Mouse (Mus musculus): ENCODE measurements around the gene Dnajb2.

GRCm38 (mm10) chr1:75254625-75255013 lies 18.4 kb downstream of the Dnajb2 start:
- TF ChIP-seq POLR2A (IDR thresholded peaks at IDR 0.05; ENCODE audit: low read depth, low read length) (no peak), CTCF (IDR thresholded peaks at IDR 0.05; ENCODE audit: extremely low read depth, insufficient read length, insufficient replicate concordance, low read depth, low read length) (no peak)
